Mouse (Mus musculus) kidney, postnatal 0 days (tissue): ENCODE data around the gene Olfr770. TPM values are rescaled to one million over a fixed set of nuclear protein-coding genes. Genes with fewer than 3 reads are reported as not detected.
"Not testable (repeated sequence)": the region's sequence is repeated elsewhere in the genome, so short reads cannot be mapped to it uniquely, and the experiment has no call there.

ENCODE experiments used
- ATAC-seq: fragments of 200-750 bp; cut with Nextera tagmentation; replicated peaks from 2 replicates; pipeline ENCODE4 v1.8.0; 2017; ENCODE audit warnings: low read depth, moderate number of reproducible peaks, moderate TSS enrichment, moderate library complexity; ENCODE audit not compliant: low FRiP score
- DNase-seq: peaks from one replicate; pipeline ENCODE4 v3.0.0-alpha.2; 2016; ENCODE audit warnings: low spot score
- H3K27ac ChIP-seq: fragments of 300-500 bp; sonication (generic); 2 replicates; pipeline ENCODE4 v1.5.1; 2014; ENCODE audit warnings: mild to moderate bottlenecking
- H3K27me3 ChIP-seq: fragments of 300-500 bp; sonication (generic); 2 replicates; pipeline ENCODE4 v1.6.1; 2014; ENCODE audit warnings: low read length, mixed read lengths; ENCODE audit not compliant: insufficient read depth
- H3K36me3 ChIP-seq: fragments of 300-500 bp; sonication (generic); 2 replicates; pipeline ENCODE4 v1.6.1; 2014; ENCODE audit warnings: low read length, mixed read lengths; ENCODE audit not compliant: insufficient read depth
- H3K4me1 ChIP-seq: fragments of 300-500 bp; sonication (generic); replicated peaks from 2 replicates; pipeline ENCODE4 v1.6.1; 2014; ENCODE audit warnings: antibody characterized with exemption, low read length, mixed read lengths; ENCODE audit not compliant: insufficient read depth
- H3K4me2 ChIP-seq: fragments of 300-500 bp; sonication (generic); 2 replicates; pipeline ENCODE4 v1.6.1; 2014; ENCODE audit warnings: mild to moderate bottlenecking, low read length, moderate library complexity, mixed read lengths
- H3K4me3 ChIP-seq: fragments of 300-500 bp; sonication (generic); replicated peaks from 2 replicates; pipeline ENCODE4 v1.5.1; 2014; ENCODE audit warnings: low read depth, low read length
- H3K9ac ChIP-seq: fragments of 300-500 bp; sonication (generic); 2 replicates; pipeline ENCODE4 v1.6.1; 2014; ENCODE audit warnings: low read depth, low read length
- H3K9me3 ChIP-seq: fragments of 300-500 bp; sonication (generic); replicated peaks from 2 replicates; pipeline ENCODE4 v1.6.1; 2016; ENCODE audit warnings: low read length, inconsistent platforms, mixed read lengths
- CTCF ChIP-seq: IDR thresholded peaks from 2 replicates; pipeline ENCODE4 v1.5.1; 2016; ENCODE audit warnings: antibody characterized with exemption, low read depth, mild to moderate bottlenecking, moderate library complexity
- WGBS: fragments of 180-500 bp; shearing (Covaris S2); extraction: QIAGEN DNeasy Blood & Tissue Kit; methylation state at CpG from one replicate; pipeline ENCODE4 v1.1.7; 2014; 5-methylcytosine and 5-hydroxymethylcytosine counted together
- polyA plus RNA-seq: library from polyadenylated mRNA; unstranded; fragments of >200 nt; fragmentation: Nextera tagmentation; extraction: Ambion mirVana; gene quantifications from 2 replicates; pipeline ENCODE4 v1.2.1, GENCODE M21; 2015

The Olfr770 gene
- polyA plus RNA-seq, 1 experiment from 2014 or later, result not detected

DNA sequence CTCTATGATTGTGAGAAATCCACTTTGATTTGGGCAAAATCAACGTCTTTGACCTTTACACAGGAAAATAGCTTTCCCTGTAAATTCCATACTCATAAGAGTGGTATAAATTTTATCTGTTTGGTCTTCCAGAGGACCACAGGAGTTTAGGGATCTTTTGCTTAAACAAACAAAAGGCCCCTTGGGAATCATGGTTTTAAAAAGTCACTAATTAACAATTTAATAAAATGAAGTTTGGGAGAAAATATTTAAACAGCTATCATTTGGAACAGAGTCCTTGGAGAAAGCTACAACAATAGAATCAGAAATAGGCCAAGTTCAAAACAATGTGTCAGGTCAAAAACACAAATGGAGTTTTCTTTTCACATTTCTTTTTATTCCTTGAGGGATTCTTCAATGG is 39.5 kb downstream of the Olfr770 start, which contains the start of gene Olfr768:
Gene Olfr768 (minus strand): TSS at position 101 of the 400 bp plus-strand sequence.
- Histone ChIP-seq H3K4me2 (no peak within 1 kb of the TSS), H3K27ac (no peak within 1 kb of the TSS), H3K4me3 (no peak within 1 kb of the TSS), H3K4me1 (no peaks in the 10 kb centered on the region), H3K36me3 (no peaks in the 10 kb centered on the region), H3K9ac (no peak within 1 kb of the TSS), H3K27me3 (no peaks in the 10 kb centered on the region), H3K9me3 (no peaks in the 10 kb centered on the region)
- no peak for TF ChIP-seq CTCF
- DNase-seq (no peak), ATAC-seq (no peak)
- 68% methylated on average over 1 of the region's 1 CpGs for whole genome bisulfite sequencing

DNA sequence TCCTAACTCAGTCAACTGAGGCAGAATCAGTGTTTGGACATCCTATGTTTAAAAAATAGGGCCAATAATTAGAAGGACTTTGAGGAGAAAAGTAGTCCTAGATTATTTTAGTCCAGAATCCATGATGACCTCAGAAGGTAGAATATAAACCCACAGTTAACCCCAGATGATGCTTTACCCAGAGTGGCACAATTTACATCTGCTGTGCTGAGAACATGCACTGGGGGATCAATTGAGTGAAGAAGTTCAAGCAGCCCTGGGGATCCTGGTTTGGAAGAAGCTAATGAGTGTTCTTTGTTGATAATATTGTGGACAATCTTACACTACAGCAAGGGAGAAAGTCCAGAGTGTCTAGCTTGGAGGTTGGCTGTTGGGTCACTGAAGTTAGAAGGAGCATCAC is 56.0 kb downstream of the Olfr770 start, which contains the start of gene Olfr767:
Gene Olfr767 (minus strand): TSS at position 101 of the 400 bp plus-strand sequence.
- not testable (repeated sequence) for H3K27me3 ChIP-seq, H3K9me3 ChIP-seq, H3K9ac ChIP-seq, DNase-seq, ATAC-seq, H3K4me2 ChIP-seq, H3K4me1 ChIP-seq, H3K36me3 ChIP-seq, H3K4me3 ChIP-seq, H3K27ac ChIP-seq

Other genes starting within 250 kb of the Olfr770 start
- gene Gdf11, start 247.3 kb downstream of the Olfr770 start, polyA plus RNA-seq, result 7.7 and 8.2 TPM in 2 replicates
- gene Cd63, start 238.0 kb downstream of the Olfr770 start, polyA plus RNA-seq, result 1,350 and 1,394 TPM in 2 replicates
- gene Rdh5, start 216.1 kb downstream of the Olfr770 start, polyA plus RNA-seq, result 12.9 and 15.0 TPM in 2 replicates
- gene Bloc1s1, start 215.0 kb downstream of the Olfr770 start, polyA plus RNA-seq, result 272 and 276 TPM in 2 replicates
- gene Itga7, start 205.2 kb downstream of the Olfr770 start, polyA plus RNA-seq, result 3.8 TPM in 2 replicates
- 59.9 and 69.3 TPM in 2 replicates for gene Mettl7b, start 178.0 kb downstream of the Olfr770 start, polyA plus RNA-seq
- not detected in 2 replicates for gene Olfr9, start 149.6 kb downstream of the Olfr770 start, polyA plus RNA-seq
- not detected in 2 replicates for gene Olfr763, start 128.2 kb downstream of the Olfr770 start, polyA plus RNA-seq
- not detected in 2 replicates for gene Olfr764-ps1, start 99.1 kb downstream of the Olfr770 start, polyA plus RNA-seq
- gene Olfr765, start 89.0 kb downstream of the Olfr770 start, polyA plus RNA-seq, result not detected in 2 replicates
- not detected in 2 replicates for gene Olfr766-ps1, start 70.0 kb downstream of the Olfr770 start, polyA plus RNA-seq
- gene Olfr767, start 56.1 kb downstream of the Olfr770 start, polyA plus RNA-seq, result not detected in 2 replicates
- gene Olfr768, start 39.6 kb downstream of the Olfr770 start, polyA plus RNA-seq, result 0.04 TPM in 1 of 2 replicates, not detected in the other
- not detected in 2 replicates for gene Olfr769, start 21.1 kb downstream of the Olfr770 start, polyA plus RNA-seq
- gene Olfr771, start 25.8 kb upstream of the Olfr770 start, polyA plus RNA-seq, result not detected in 2 replicates
- not detected in 2 replicates for gene Olfr772, start 38.9 kb upstream of the Olfr770 start, polyA plus RNA-seq
- gene Olfr773, start 48.4 kb upstream of the Olfr770 start, polyA plus RNA-seq, result not detected in 2 replicates
- gene Olfr774, start 97.2 kb upstream of the Olfr770 start, polyA plus RNA-seq, result not detected in 2 replicates
- gene Olfr775, start 109.4 kb upstream of the Olfr770 start, polyA plus RNA-seq, result not detected in 2 replicates
- not detected in 2 replicates for gene Olfr776, start 120.1 kb upstream of the Olfr770 start, polyA plus RNA-seq
- not detected in 2 replicates for gene Olfr777, start 132.5 kb upstream of the Olfr770 start, polyA plus RNA-seq
- gene Olfr780, start 179.1 kb upstream of the Olfr770 start, polyA plus RNA-seq, result not detected in 2 replicates
- gene Olfr781, start 189.9 kb upstream of the Olfr770 start, polyA plus RNA-seq, result not detected in 2 replicates
- not detected in 2 replicates for gene Olfr782, start 209.9 kb upstream of the Olfr770 start, polyA plus RNA-seq
- not detected in 2 replicates for gene Olfr784, start 245.1 kb upstream of the Olfr770 start, polyA plus RNA-seq